Mouse (Mus musculus) layer of hippocampus, adult 11-12 months (tissue): Measurements from ENCODE around the gene Scgb2b27.
"Not testable (repeated sequence)": the region's sequence is repeated elsewhere in the genome, so short reads cannot be mapped to it uniquely, and the experiment has no call there.

Source experiments
- DNase-seq: peaks from one replicate; pipeline ENCODE4 v3.0.0; 2022; ENCODE audit warnings: low spot score

Gene Scgb2b27

DNA sequence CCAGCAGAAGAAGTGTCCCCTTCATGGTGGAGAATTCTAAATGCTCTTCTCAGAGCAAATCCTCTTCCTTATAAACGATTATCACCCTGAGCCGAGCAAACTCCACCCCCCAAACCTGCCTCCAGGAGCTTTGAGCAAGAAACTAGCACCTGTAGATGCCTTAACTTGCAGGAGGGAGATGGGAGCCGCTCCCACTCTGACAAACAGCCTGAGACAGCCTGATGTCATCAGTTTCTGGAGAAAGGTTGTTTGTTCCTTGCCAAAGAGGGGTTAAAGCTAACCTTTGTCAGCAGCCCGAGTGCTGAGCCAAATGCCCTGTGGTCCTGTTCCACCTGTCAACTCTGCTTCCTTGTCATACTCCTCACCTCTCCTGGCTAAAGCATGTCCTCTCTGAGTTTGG lies at the start of gene Scgb2b27:
TSS of gene Scgb2b27 (minus strand) at position 101 of the 400 bp plus-strand sequence.
- DNase-seq = no peak

GRCm38 (mm10) chr7:34036076-34036815 lies 22.5 kb upstream of the Scgb2b27 start:
- DNase-seq = not testable (repeated sequence)

DNA sequence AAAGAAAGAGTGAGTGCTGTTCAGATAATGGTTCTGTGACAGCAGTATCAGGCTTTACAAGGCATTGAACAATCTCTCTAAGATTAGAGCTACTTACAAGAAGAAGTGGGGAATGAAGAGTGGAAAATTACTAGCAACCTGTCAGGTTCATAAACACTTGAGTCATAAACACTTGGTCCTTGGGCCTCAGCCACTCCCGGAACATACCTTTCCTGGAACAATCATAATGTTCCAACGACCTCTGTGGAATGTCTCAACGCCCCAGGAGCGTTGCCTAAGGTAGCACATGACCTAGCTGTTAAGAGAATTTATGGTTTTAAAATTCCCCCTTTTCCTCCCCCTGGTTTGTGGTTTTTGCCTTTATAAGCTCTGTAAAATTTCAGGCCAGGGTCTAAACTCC lies 20.8 kb upstream of the Scgb2b27 start:
- not testable (repeated sequence) for DNase-seq

- DNase-seq = no peak
Measured at GRCm38 (mm10) chr7:34030026-34030425, 16.3 kb upstream of the Scgb2b27 start.

- DNase-seq = not testable (repeated sequence)
Measured at GRCm38 (mm10) chr7:34027202-34027601, 13.5 kb upstream of the Scgb2b27 start.

GRCm38 (mm10) chr7:34025641-34026040 lies 11.9 kb upstream of the Scgb2b27 start:
- DNase-seq = no peak

DNA sequence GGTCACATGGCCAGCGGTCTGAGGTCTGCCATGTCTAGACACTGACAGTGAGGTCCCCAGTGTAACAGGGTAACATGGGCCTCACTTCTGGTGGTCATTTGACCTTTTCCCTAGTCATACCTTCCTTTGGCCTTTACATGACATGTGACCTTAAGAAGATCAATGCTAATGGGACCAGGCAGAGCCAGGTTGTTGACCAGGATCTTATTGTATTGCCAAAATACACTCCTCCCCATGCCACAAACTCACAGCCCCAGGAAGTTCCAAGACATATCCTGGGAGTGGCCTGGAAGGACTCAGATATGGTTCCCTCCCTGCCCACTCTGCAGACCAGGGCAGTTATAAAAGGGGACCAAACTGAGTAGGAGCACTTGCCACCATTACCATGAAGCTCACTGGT lies 7.4 kb upstream of the Scgb2b27 start, which contains the start of gene Scgb1b27:
TSS of gene Scgb1b27 (plus strand) at position 301 of the 400 bp plus-strand sequence.
- not testable (repeated sequence) for DNase-seq

DNA sequence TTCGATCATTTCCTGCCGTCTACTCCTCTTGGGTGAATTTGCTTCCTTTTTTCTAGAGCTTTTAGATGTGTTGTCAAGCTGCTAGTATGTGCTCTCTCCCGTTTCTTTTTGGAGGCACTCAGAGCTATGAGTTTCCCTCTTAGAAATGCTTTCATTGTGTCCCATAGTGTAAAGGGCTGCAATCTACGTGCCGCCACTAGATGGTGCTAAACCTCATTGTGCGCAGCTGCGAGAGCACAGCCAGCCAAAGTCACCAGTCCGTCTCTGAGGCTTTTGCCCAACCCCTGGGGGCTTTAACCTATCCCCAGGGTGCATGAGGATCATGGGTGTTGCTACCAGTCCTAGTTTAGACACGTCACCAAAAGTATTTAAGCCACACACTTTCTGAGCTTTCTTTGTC lies 31.5 kb downstream of the Scgb2b27 start:
- peak; percentile 20 for DNase-seq
